Mouse (Mus musculus) myocyte (in vitro differentiated cells): Measurements from ENCODE around the gene Bbs7.

Experiments used
- MYOG ChIP-seq, 3 experiments: IDR thresholded peaks; one replicate each; pipeline ENCODE4 v1.6.1; 2011; ENCODE audit warnings: control low read depth in 2 of 3, low read depth in 2 of 3, mild to moderate bottlenecking in 2 of 3; ENCODE audit not compliant: insufficient read length in 2 of 3, control insufficient read depth in 1 of 3, insufficient read depth in 1 of 3
- POLR2A ChIP-seq: IDR thresholded peaks from one replicate; pipeline ENCODE4 v1.6.1; 2011; ENCODE audit warnings: low read depth, mild to moderate bottlenecking, control low read depth, moderate library complexity; ENCODE audit not compliant: insufficient read length
- USF1 ChIP-seq: IDR thresholded peaks from one replicate; pipeline ENCODE4 v1.6.1; 2011; ENCODE audit warnings: low read depth, mild to moderate bottlenecking, control low read depth, moderate library complexity

DNA sequence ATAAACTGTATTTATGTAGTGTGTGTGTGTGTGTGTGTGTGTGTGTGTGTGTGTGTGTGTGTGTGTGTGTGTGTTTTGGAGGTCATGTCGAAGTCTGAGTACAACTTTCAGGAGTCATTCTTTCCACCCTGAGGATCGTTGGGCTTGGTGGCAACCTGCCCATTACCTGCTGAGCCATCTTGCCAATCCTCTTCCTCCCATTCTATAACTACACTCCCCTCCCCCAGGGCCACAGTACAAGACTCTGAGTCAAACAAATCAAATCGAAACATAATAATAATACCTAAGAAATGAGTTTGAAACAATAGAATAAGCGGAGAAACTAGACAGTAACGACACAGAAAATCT, 605 bp upstream of the Bbs7 start:
- no peak for TF ChIP-seq USF1
- no peak for TF ChIP-seq MYOG (IDR thresholded peaks at IDR 0.05; ENCODE audit: control insufficient read depth in 1 of 3, insufficient read depth in 1 of 3, insufficient read length in 2 of 3, low read depth in 2 of 3)
- no peak for TF ChIP-seq POLR2A
